Mouse (Mus musculus) midbrain, embryonic 15.5 days (tissue): ENCODE measurements at regions not wholly inside any gene's neighbourhood (a gene's known extent, or its start where the extent isn't known, plus 50 kb on each side); places are given as distances from the start of the nearest gene placed in this dataset.
A peak's percentile ranks its signal among the peaks of the same experiment; 100 is the strongest.

Experiments
- ATAC-seq: fragments of 200-750 bp; cut with Nextera tagmentation; replicated peaks from 2 replicates; pipeline ENCODE4 v1.8.0; 2017; ENCODE audit warnings: moderate TSS enrichment
- H3K27ac ChIP-seq: fragments of 300-500 bp; sonication (generic); 2 replicates; pipeline ENCODE4 v1.5.1; 2015; ENCODE audit warnings: mild to moderate bottlenecking, inconsistent platforms
- H3K27me3 ChIP-seq: fragments of 300-500 bp; sonication (generic); replicated peaks from 2 replicates; pipeline ENCODE4 v1.6.1; 2015; ENCODE audit warnings: inconsistent platforms
- H3K36me3 ChIP-seq: fragments of 300-500 bp; sonication (generic); replicated peaks from 2 replicates; pipeline ENCODE4 v1.6.1; 2015; ENCODE audit warnings: inconsistent platforms
- H3K4me1 ChIP-seq: fragments of 300-500 bp; sonication (generic); 2 replicates; pipeline ENCODE4 v1.6.1; 2015; ENCODE audit warnings: inconsistent platforms
- H3K4me2 ChIP-seq: fragments of 300-500 bp; sonication (generic); 2 replicates; pipeline ENCODE4 v1.6.1; 2015; ENCODE audit warnings: inconsistent platforms, mild to moderate bottlenecking, moderate library complexity
- H3K4me3 ChIP-seq: fragments of 300-500 bp; sonication (generic); 2 replicates; pipeline ENCODE4 v1.5.1; 2015; ENCODE audit warnings: mild to moderate bottlenecking, inconsistent platforms
- H3K9ac ChIP-seq: fragments of 300-500 bp; sonication (generic); 2 replicates; pipeline ENCODE4 v1.6.1; 2015; ENCODE audit warnings: mild to moderate bottlenecking, inconsistent platforms
- H3K9me3 ChIP-seq: fragments of 300-500 bp; sonication (generic); 2 replicates; pipeline ENCODE4 v1.6.1; 2016; ENCODE audit warnings: inconsistent platforms
- WGBS: fragments of 180-500 bp; shearing (Covaris S2); methylation state at CpG from one replicate; pipeline ENCODE4 v1.1.7; 2015; ENCODE audit warnings: mixed read lengths; 5-methylcytosine and 5-hydroxymethylcytosine counted together

GRCm38 (mm10) chr16:62981821-62982220, 127.7 kb downstream of the Pros1 start:
- Histone ChIP-seq H3K36me3 (no peaks in the 10 kb centered on the region), H3K4me2 (no peak overlapping the region), H3K9me3 (no peaks in the 10 kb centered on the region), H3K27ac (no peak overlapping the region), H3K4me3 (no peak overlapping the region), H3K4me1 (no peaks in the 10 kb centered on the region), H3K27me3 (no peaks in the 10 kb centered on the region), H3K9ac (no peak overlapping the region)
- no peak for ATAC-seq
- 57% methylated on average over 1 of the region's 1 CpGs for WGBS

GRCm38 (mm10) chr16:62982558-62982957, 128.5 kb downstream of the Pros1 start:
- Histone ChIP-seq H3K27me3 (no peaks in the 10 kb centered on the region), H3K9ac (no peak overlapping the region), H3K36me3 (no peaks in the 10 kb centered on the region), H3K27ac (no peak overlapping the region), H3K4me2 (no peak overlapping the region), H3K4me1 (no peaks in the 10 kb centered on the region), H3K4me3 (no peak overlapping the region), H3K9me3 (no peaks in the 10 kb centered on the region)
- no peak for ATAC-seq
- 82% methylated on average over 4 of the region's 4 CpGs for WGBS

DNA sequence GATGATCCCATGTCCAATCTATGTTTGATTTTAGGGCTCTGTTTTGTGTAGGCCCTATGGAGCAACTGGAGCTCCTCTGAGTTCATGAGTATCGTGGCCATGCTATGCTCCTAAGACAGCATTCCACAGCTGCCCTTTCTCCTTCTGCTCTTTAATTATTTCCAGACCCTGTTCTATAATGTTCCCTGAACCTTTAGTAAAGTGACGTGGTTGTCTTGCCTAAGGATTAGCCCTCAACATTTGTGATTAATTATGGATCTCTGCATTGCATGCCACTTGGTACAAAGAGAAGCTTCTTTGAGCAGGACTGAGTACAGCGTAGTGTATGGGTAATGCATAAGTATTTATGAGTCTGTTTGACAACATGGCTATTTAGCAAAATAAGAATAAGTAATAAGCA, 141.4 kb downstream of the Pros1 start:
- H3K4me1 ChIP-seq = no peaks in the 10 kb centered on the region
- H3K4me2 ChIP-seq = no peak overlapping the region
- no peak overlapping the region for H3K27ac ChIP-seq
- no peak for ATAC-seq
- H3K27me3 ChIP-seq = no peaks in the 10 kb centered on the region
- no peak overlapping the region for H3K4me3 ChIP-seq
- no peaks in the 10 kb centered on the region for H3K36me3 ChIP-seq
- H3K9ac ChIP-seq = no peak overlapping the region
- 86% methylated on average over 3 of the region's 3 CpGs for WGBS
- H3K9me3 ChIP-seq = no peaks in the 10 kb centered on the region

- H3K27ac ChIP-seq = no peak overlapping the region
- WGBS = 21% methylated on average over 4 of the region's 4 CpGs
- H3K4me1 ChIP-seq = no peaks in the 10 kb centered on the region
These were observed 157.1 kb downstream of the Pros1 start for GRCm38 (mm10) chr16:63011151-63011734.

DNA sequence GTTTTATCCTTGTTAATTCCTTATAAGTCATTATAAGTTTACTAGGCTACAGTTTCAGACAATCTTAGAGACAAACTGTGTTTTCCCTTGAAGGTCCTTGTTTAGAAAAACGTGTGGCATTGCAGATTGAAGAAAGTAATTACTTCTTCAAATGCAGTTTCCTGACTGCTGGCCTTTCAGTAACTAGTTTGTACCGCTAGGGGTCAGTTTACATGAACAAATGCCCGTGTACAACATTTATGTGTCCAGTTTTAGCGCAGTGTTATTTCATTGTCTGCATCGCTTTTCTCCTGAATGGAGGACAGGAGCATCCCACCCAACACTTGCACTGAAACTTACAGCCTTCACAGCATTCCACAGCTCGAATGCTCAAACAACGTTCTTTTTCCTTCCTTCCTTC, 160.3 kb downstream of the Pros1 start:
- ATAC-seq = no peak
- H3K27me3 ChIP-seq = no peaks in the 10 kb centered on the region
- WGBS = 41% methylated on average over 7 of the region's 7 CpGs
- no peaks in the 10 kb centered on the region for H3K4me1 ChIP-seq
- H3K4me3 ChIP-seq = no peak overlapping the region
- no peaks in the 10 kb centered on the region for H3K36me3 ChIP-seq
- H3K4me2 ChIP-seq = no peak overlapping the region
- H3K27ac ChIP-seq = no peak overlapping the region
- H3K9me3 ChIP-seq = no peaks in the 10 kb centered on the region
- no peak overlapping the region for H3K9ac ChIP-seq

More at GRCm38 (mm10) chr16:63011151-63011734, 157.1 kb downstream of the Pros1 start:
- H3K27me3 ChIP-seq = no peaks in the 10 kb centered on the region
- no peaks in the 10 kb centered on the region for H3K36me3 ChIP-seq
- no peak overlapping the region for H3K4me2 ChIP-seq
- H3K9me3 ChIP-seq = no peaks in the 10 kb centered on the region
- no peak for ATAC-seq
- H3K9ac ChIP-seq = no peak overlapping the region
- no peak overlapping the region for H3K4me3 ChIP-seq

- Histone ChIP-seq H3K9ac (no peak overlapping the region), H3K4me2 (no peak overlapping the region), H3K4me1 (no peaks in the 10 kb centered on the region), H3K36me3 (no peaks in the 10 kb centered on the region), H3K4me3 (no peak overlapping the region), H3K27me3 (no peaks in the 10 kb centered on the region), H3K9me3 (no peaks in the 10 kb centered on the region), H3K27ac (no peak overlapping the region)
- WGBS = 20% methylated on average over 1 of the region's 1 CpGs
- peak; percentile 76; the same call in 1 of the 2 replicates for ATAC-seq
These were observed 162.0 kb downstream of the Pros1 start for GRCm38 (mm10) chr16:63016144-63016543.

- Histone ChIP-seq H3K9me3 (no peaks in the 10 kb centered on the region), H3K4me1 (no peaks in the 10 kb centered on the region), H3K9ac (no peak overlapping the region), H3K36me3 (no peaks in the 10 kb centered on the region), H3K4me2 (no peak overlapping the region), H3K4me3 (no peak overlapping the region), H3K27ac (no peak overlapping the region), H3K27me3 (no peaks in the 10 kb centered on the region)
- WGBS = 58% methylated on average over 2 of the region's 2 CpGs
- ATAC-seq = 0 out of 2 replicates have a peak, but pooled peaks have one; percentile 17
These were observed 162.6 kb downstream of the Pros1 start for GRCm38 (mm10) chr16:63016658-63017057.

GRCm38 (mm10) chr16:63030399-63030798, 176.3 kb downstream of the Pros1 start:
- H3K9me3 ChIP-seq = no peaks in the 10 kb centered on the region
- no peak overlapping the region for H3K27ac ChIP-seq
- H3K4me1 ChIP-seq = peaks cover 15% of the 10 kb centered on the region
- H3K4me3 ChIP-seq = no peak overlapping the region
- no peaks in the 10 kb centered on the region for H3K27me3 ChIP-seq
- peak; percentile 48; the same call in 1 of the 2 replicates for ATAC-seq
- no peak overlapping the region for H3K9ac ChIP-seq
- H3K4me2 ChIP-seq = no peak overlapping the region; the same call in 1 of the 2 replicates
- WGBS = 58% methylated on average over 4 of the region's 4 CpGs
- H3K36me3 ChIP-seq = no peaks in the 10 kb centered on the region

DNA sequence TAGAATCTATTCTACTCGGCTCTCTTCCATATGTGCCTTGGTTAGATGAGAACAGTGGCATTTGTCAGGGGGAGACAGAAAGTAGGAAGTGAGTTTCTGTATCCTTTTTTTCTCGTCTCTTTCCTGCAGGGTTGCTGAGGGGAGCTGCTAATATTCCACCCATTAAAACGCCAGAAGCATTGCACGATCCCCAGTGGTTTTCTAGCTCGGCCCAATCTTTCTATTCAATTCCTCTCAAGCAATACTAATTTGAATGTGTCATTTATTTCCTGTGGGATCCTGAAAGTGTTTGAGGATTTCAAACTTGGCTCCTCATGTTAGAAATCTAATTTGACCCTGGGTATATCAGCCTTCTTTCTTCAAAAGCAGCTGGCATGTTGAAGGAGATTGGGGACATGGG, 176.9 kb downstream of the Pros1 start:
- no peak overlapping the region for H3K9ac ChIP-seq
- 14% methylated on average over 5 of the region's 5 CpGs for WGBS
- no peaks in the 10 kb centered on the region for H3K9me3 ChIP-seq
- no peak overlapping the region for H3K4me3 ChIP-seq
- no peaks in the 10 kb centered on the region for H3K36me3 ChIP-seq
- ATAC-seq = peak; percentile 50; the same call in 1 of the 2 replicates
- H3K27ac ChIP-seq = no peak overlapping the region
- no peaks in the 10 kb centered on the region for H3K27me3 ChIP-seq
- peaks cover 15% of the 10 kb centered on the region for H3K4me1 ChIP-seq
- no peak overlapping the region; the same call in 1 of the 2 replicates for H3K4me2 ChIP-seq

- no peak overlapping the region; the same call in 1 of the 2 replicates for H3K4me2 ChIP-seq
- WGBS = 7% methylated on average over 6 of the region's 6 CpGs
These were observed 177.7 kb downstream of the Pros1 start for GRCm38 (mm10) chr16:63031802-63032201.

GRCm38 (mm10) chr16:63049100-63049499, 195.0 kb downstream of the Pros1 start:
- no peak overlapping the region for H3K4me3 ChIP-seq
- H3K4me2 ChIP-seq = no peak overlapping the region
- H3K36me3 ChIP-seq = no peaks in the 10 kb centered on the region
- H3K27ac ChIP-seq = no peak overlapping the region
- H3K27me3 ChIP-seq = no peaks in the 10 kb centered on the region
- no peaks in the 10 kb centered on the region for H3K9me3 ChIP-seq
- 79% methylated on average over 1 of the region's 1 CpGs for WGBS
- ATAC-seq = no peak
- H3K4me1 ChIP-seq = no peaks in the 10 kb centered on the region
- H3K9ac ChIP-seq = no peak overlapping the region

More at GRCm38 (mm10) chr16:63031802-63032201, 177.7 kb downstream of the Pros1 start:
- no peaks in the 10 kb centered on the region for H3K27me3 ChIP-seq
- peaks cover 15% of the 10 kb centered on the region for H3K4me1 ChIP-seq
- H3K9ac ChIP-seq = no peak overlapping the region
- peak; percentile 50; the same call in 1 of the 2 replicates for ATAC-seq
- no peaks in the 10 kb centered on the region for H3K9me3 ChIP-seq
- no peaks in the 10 kb centered on the region for H3K36me3 ChIP-seq
- no peak overlapping the region for H3K4me3 ChIP-seq
- H3K27ac ChIP-seq = no peak overlapping the region

GRCm38 (mm10) chr16:63062883-63063282, 208.8 kb downstream of the Pros1 start:
- Histone ChIP-seq H3K36me3 (no peaks in the 10 kb centered on the region), H3K4me3 (no peak overlapping the region), H3K4me2 (no peak overlapping the region), H3K27me3 (no peaks in the 10 kb centered on the region), H3K9me3 (no peaks in the 10 kb centered on the region), H3K4me1 (no peaks in the 10 kb centered on the region), H3K27ac (no peak overlapping the region), H3K9ac (no peak overlapping the region)
- no peak for ATAC-seq

DNA sequence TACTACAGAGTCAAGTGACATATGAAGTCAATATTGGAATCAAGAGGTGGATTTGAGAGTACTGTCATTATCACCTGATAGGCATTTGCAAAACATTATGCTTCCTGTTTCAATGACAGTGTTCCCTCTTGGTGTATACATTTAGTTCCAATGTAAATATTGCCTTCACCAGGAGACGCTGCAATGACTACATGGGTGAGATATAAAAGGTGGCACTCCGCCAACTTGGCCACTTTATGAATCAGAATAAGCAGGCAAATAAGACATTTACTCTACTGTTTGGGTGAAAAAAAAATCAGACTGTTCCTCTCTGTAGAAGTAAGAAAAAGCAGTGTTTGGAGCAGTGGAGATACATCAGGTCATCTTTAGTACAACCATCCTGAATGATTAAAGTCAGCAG, 215.9 kb downstream of the Pros1 start:
- H3K27me3 ChIP-seq = no peaks in the 10 kb centered on the region
- H3K36me3 ChIP-seq = no peaks in the 10 kb centered on the region
- H3K27ac ChIP-seq = no peak overlapping the region
- H3K4me3 ChIP-seq = no peak overlapping the region
- no peaks in the 10 kb centered on the region for H3K4me1 ChIP-seq
- ATAC-seq = no peak
- H3K9ac ChIP-seq = no peak overlapping the region
- no peak overlapping the region for H3K4me2 ChIP-seq
- no peaks in the 10 kb centered on the region for H3K9me3 ChIP-seq
- 89% methylated on average over 2 of the region's 2 CpGs for WGBS
